Mouse (Mus musculus): ENCODE data around the gene Cldn15. TPM values are rescaled to one million over a fixed set of nuclear protein-coding genes. Genes with fewer than 3 reads are reported as not detected.
"Not testable (repeated sequence)": the region's sequence is repeated elsewhere in the genome, so short reads cannot be mapped to it uniquely, and the experiment has no call there.

The Cldn15 gene
- polyA plus RNA-seq, 1 experiment from 2014 or later, result 0.16 TPM

DNA sequence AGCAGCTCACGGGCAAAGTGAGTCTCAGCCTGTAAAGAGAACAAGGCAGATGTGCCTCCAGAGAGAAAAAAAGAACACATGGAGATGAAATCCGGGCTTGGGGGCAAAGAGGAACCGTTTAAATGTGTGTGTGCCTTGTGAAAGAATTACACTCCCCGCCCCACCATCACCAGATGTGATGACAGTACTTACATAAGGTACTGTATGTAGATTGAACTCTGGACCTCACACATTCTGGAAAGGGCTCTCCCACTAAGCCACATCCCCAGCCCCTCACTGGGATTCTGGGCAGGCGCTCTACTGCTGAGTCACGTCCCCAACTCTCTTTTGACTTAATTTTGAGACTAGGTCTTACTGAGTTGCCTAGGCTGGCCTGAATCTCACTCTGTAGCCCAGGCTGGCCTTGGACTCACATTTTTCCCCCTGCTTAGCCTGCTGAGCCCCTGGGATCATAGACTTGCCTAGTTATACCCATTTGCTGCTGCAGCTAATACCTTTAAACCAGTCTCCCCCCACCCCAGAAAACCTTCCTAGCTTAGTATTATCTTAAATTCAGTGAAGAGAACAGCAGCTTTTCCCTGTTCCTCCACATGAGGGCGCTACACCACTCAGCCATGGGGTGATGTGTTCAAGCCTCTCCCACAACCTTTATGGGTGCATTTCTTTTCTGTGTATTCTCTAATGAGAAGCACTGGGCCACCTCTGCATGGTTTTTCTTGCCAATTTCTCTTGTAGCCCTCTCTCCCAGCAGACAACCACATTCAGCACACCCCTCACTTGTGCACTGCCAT is 30.3 kb upstream of the Cldn15 start:
- ATAC-seq, result no peak
- no peaks in the 10 kb centered on the region for H3K4me1 ChIP-seq (replicated peaks)
- H3K4me2 ChIP-seq (replicated peaks), result no peak overlapping the region

DNA sequence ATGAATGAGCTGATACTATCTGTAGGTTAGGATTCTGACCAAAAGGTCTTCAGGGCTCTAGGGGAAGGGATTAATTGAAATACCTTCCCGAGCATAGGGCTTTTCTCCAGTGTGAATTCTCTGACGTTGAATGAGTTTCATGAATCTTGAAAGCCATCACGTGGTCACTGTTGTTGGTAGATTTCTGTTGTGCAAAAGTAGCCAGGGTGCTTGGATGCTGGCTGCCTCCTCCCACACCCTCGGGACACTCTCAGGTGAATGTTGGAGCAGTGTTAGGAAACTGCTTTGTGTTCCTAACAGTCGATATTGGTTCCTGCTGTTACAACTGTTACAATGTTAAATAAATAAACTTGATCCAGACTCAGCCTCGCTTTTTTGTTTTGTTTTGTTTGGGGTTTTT is 29.7 kb upstream of the Cldn15 start:
- 87% methylated on average over 6 of the region's 6 CpGs for WGBS
- Histone ChIP-seq H3K36me3 (no peaks in the 10 kb centered on the region), H3K4me3 (replicated peaks) (no peak overlapping the region), H3K27me3 (no peaks in the 10 kb centered on the region), H3K27ac (no peak overlapping the region), H3K9me3 (no peaks in the 10 kb centered on the region), H3K4me2 (replicated peaks) (no peak overlapping the region), H3K9ac (replicated peaks) (no peak overlapping the region), H3K4me1 (replicated peaks) (no peaks in the 10 kb centered on the region)
- no peak for ATAC-seq

More for the DNA sequence above, 30.3 kb upstream of the Cldn15 start:
- Histone ChIP-seq H3K4me3 (replicated peaks) (no peak overlapping the region), H3K9ac (replicated peaks) (no peak overlapping the region), H3K9me3 (no peaks in the 10 kb centered on the region), H3K27ac (no peak overlapping the region), H3K36me3 (no peaks in the 10 kb centered on the region), H3K27me3 (no peaks in the 10 kb centered on the region)
- 77% methylated on average over 7 of the region's 7 CpGs for WGBS

DNA sequence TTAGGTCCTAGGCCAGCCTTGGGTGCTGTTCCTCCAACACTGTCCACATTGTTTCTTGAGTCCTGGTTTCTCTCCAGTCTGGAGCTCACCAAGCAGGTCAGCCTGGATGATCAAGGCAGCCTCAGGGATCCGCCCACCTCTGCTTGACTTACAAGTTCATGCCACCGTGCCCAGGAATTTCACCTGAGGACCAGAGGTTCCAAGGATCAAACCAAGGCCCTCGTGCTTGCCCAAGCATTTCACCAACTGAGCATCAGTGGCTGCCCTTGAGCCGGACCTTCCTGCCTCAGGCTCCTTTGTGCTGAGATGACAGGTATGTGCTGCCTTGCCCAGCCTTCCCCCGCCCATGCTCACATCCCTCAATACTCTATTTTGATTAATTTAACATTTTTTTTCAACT is 28.8 kb upstream of the Cldn15 start:
- Histone ChIP-seq H3K9me3 (no peaks in the 10 kb centered on the region), H3K27me3 (no peaks in the 10 kb centered on the region), H3K27ac (no peak overlapping the region), H3K4me2 (replicated peaks) (no peak overlapping the region), H3K36me3 (no peaks in the 10 kb centered on the region), H3K4me3 (replicated peaks) (no peak overlapping the region), H3K9ac (replicated peaks) (no peak overlapping the region), H3K4me1 (replicated peaks) (no peaks in the 10 kb centered on the region)
- no peak for ATAC-seq
- 97% methylated on average over 5 of the region's 5 CpGs for WGBS

GRCm38 (mm10) chr5:136939284-136939683 is 27.1 kb upstream of the Cldn15 start:
- H3K36me3 ChIP-seq, result no peaks in the 10 kb centered on the region
- H3K27me3 ChIP-seq, result no peaks in the 10 kb centered on the region
- no peak overlapping the region for H3K4me3 ChIP-seq (replicated peaks)
- ATAC-seq, result no peak
- no peak overlapping the region for H3K4me2 ChIP-seq (replicated peaks)
- H3K9me3 ChIP-seq, result no peaks in the 10 kb centered on the region
- H3K4me1 ChIP-seq (replicated peaks), result no peaks in the 10 kb centered on the region
- no peak overlapping the region for H3K27ac ChIP-seq
- no peak overlapping the region for H3K9ac ChIP-seq (replicated peaks)
- WGBS, result 68% methylated on average over 7 of the region's 7 CpGs

- not testable (repeated sequence) for ATAC-seq; H3K4me3 ChIP-seq (replicated peaks); H3K27me3 ChIP-seq; H3K4me2 ChIP-seq (replicated peaks); H3K27ac ChIP-seq; H3K9me3 ChIP-seq; H3K4me1 ChIP-seq (replicated peaks); H3K9ac ChIP-seq (replicated peaks); H3K36me3 ChIP-seq
- WGBS, result 89% methylated on average over 6 of the region's 6 CpGs
These were observed 26.4 kb upstream of the Cldn15 start for GRCm38 (mm10) chr5:136940029-136940428.

GRCm38 (mm10) chr5:136940845-136941560 is 25.4 kb upstream of the Cldn15 start:
- Histone ChIP-seq H3K4me2 (replicated peaks) (no peak overlapping the region), H3K9me3 (no peaks in the 10 kb centered on the region), H3K27me3 (no peaks in the 10 kb centered on the region), H3K36me3 (no peaks in the 10 kb centered on the region), H3K9ac (replicated peaks) (no peak overlapping the region), H3K4me1 (replicated peaks) (no peaks in the 10 kb centered on the region), H3K27ac (no peak overlapping the region), H3K4me3 (replicated peaks) (no peak overlapping the region)
- no peak for ATAC-seq
- WGBS, result 89% methylated on average over 12 of the region's 12 CpGs

GRCm38 (mm10) chr5:136942781-136943180 is 23.6 kb upstream of the Cldn15 start:
- no peak for ATAC-seq
- no peaks in the 10 kb centered on the region for H3K36me3 ChIP-seq
- 80% methylated on average over 3 of the region's 3 CpGs for WGBS
- H3K4me3 ChIP-seq (replicated peaks), result no peak overlapping the region
- H3K27me3 ChIP-seq, result no peaks in the 10 kb centered on the region
- no peaks in the 10 kb centered on the region for H3K4me1 ChIP-seq (replicated peaks)
- H3K9me3 ChIP-seq, result no peaks in the 10 kb centered on the region
- H3K9ac ChIP-seq (replicated peaks), result no peak overlapping the region
- no peak overlapping the region for H3K27ac ChIP-seq
- H3K4me2 ChIP-seq (replicated peaks), result no peak overlapping the region

DNA sequence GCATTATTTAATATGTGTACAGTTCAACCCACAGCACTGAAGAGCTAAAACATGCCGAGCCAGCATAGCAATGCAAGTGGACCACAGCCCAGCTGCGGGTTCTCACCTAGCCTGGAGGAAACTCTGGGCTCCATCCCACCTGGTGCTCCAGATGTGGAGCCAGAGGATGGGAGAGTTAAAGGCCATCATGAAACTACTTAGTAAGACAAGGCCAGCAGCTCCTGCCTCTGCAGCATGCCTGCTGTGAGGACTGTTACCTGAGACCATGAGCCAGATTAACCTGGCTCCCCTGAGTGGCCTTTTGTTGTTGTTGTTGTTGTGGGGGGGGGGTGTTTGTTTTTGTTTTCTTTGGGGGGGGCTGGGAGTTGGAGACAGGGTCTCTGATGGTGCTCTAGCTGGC is 23.0 kb upstream of the Cldn15 start:
- WGBS, result 90% methylated on average over 2 of the region's 2 CpGs
- Histone ChIP-seq H3K9ac (replicated peaks) (no peak overlapping the region), H3K27me3 (no peaks in the 10 kb centered on the region), H3K9me3 (no peaks in the 10 kb centered on the region), H3K36me3 (no peaks in the 10 kb centered on the region), H3K4me3 (replicated peaks) (no peak overlapping the region), H3K4me1 (replicated peaks) (no peaks in the 10 kb centered on the region), H3K27ac (no peak overlapping the region), H3K4me2 (replicated peaks) (no peak overlapping the region)
- ATAC-seq, result no peak

- WGBS, result 83% methylated on average over 12 of the region's 12 CpGs
- no peak for ATAC-seq
- no peaks in the 10 kb centered on the region for H3K27me3 ChIP-seq
These were observed 21.3 kb upstream of the Cldn15 start for GRCm38 (mm10) chr5:136945084-136945483.

DNA sequence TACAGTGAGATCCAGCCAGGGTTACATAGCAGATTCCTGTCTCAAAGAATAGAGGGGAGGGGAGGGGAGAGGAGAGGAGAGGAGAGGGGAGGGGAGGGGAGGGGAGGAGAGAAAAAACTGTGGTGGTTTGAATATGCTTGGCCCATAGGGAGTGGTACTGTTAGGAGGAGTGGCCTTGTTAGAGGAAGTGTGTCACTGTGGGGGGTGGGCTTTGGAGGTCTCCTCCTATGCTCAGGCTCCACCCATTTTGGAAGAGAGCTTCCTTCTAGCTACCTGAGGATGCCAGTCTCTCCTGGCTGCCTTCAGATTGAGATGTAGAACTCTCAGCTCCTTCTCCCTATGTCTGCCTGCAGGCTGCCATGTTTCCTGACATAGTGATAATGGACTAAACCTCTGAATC is 18.5 kb upstream of the Cldn15 start:
- H3K4me1 ChIP-seq (replicated peaks), result no peaks in the 10 kb centered on the region
- no peaks in the 10 kb centered on the region for H3K36me3 ChIP-seq
- H3K9ac ChIP-seq (replicated peaks), result no peak overlapping the region
- H3K27me3 ChIP-seq, result no peaks in the 10 kb centered on the region
- no peak overlapping the region for H3K4me2 ChIP-seq (replicated peaks)
- H3K4me3 ChIP-seq (replicated peaks), result no peak overlapping the region
- H3K9me3 ChIP-seq, result no peaks in the 10 kb centered on the region
- no peak overlapping the region for H3K27ac ChIP-seq
- no peak for ATAC-seq

More at GRCm38 (mm10) chr5:136945084-136945483, 21.3 kb upstream of the Cldn15 start:
- H3K4me3 ChIP-seq (replicated peaks), result no peak overlapping the region
- no peaks in the 10 kb centered on the region for H3K36me3 ChIP-seq
- H3K27ac ChIP-seq, result no peak overlapping the region
- H3K9ac ChIP-seq (replicated peaks), result no peak overlapping the region
- H3K4me2 ChIP-seq (replicated peaks), result no peak overlapping the region
- no peaks in the 10 kb centered on the region for H3K4me1 ChIP-seq (replicated peaks)
- H3K9me3 ChIP-seq, result no peaks in the 10 kb centered on the region

GRCm38 (mm10) chr5:136949551-136950336 is 16.7 kb upstream of the Cldn15 start:
- H3K4me2 ChIP-seq (replicated peaks); H3K27ac ChIP-seq; H3K9me3 ChIP-seq; H3K9ac ChIP-seq (replicated peaks); ATAC-seq; H3K36me3 ChIP-seq; H3K27me3 ChIP-seq; H3K4me3 ChIP-seq (replicated peaks): not testable (repeated sequence)
- H3K4me1 ChIP-seq (replicated peaks), result peaks cover 12% of the 10 kb centered on the region
- WGBS, result 82% methylated on average over 14 of the region's 14 CpGs

- H3K4me3 ChIP-seq (replicated peaks), result no peak overlapping the region
- 91% methylated on average over 6 of the region's 6 CpGs for WGBS
- no peak for ATAC-seq
These were observed 15.9 kb upstream of the Cldn15 start for GRCm38 (mm10) chr5:136950521-136950920.

More at GRCm38 (mm10) chr5:136950521-136950920, 15.9 kb upstream of the Cldn15 start:
- Histone ChIP-seq H3K36me3 (0 out of 2 replicates have a peak, but pooled peaks cover under 1% of the 10 kb centered on the region), H3K27ac (no peak overlapping the region), H3K27me3 (no peaks in the 10 kb centered on the region), H3K9ac (replicated peaks) (no peak overlapping the region), H3K9me3 (no peaks in the 10 kb centered on the region), H3K4me1 (replicated peaks) (peaks cover 20% of the 10 kb centered on the region), H3K4me2 (replicated peaks) (no peak overlapping the region)

Data from midbrain, embryonic 13.5 days (tissue).